Mouse (Mus musculus) layer of hippocampus, adult 8-10 months (tissue): ENCODE data around the gene Gm20683. TPM values are rescaled to one million over a fixed set of nuclear protein-coding genes. Genes with fewer than 3 reads are reported as not detected.
"Not testable (repeated sequence)": the region's sequence is repeated elsewhere in the genome, so short reads cannot be mapped to it uniquely, and the experiment has no call there.

Experiments
- DNase-seq, 2 experiments: peaks; one replicate each; pipeline ENCODE4 v3.0.0; 2022; ENCODE audit warnings: low spot score in 2 of 2
- total RNA-seq, 4 experiments: library from RNA; stranded (reverse); gene quantifications; 2 replicates each; pipeline ENCODE4 v1.2.4; 2022

Gm20683 gene
- total RNA-seq, 4 experiments from 2014 or later: 21.4 to 27.6 (median 25.7) TPM

DNA sequence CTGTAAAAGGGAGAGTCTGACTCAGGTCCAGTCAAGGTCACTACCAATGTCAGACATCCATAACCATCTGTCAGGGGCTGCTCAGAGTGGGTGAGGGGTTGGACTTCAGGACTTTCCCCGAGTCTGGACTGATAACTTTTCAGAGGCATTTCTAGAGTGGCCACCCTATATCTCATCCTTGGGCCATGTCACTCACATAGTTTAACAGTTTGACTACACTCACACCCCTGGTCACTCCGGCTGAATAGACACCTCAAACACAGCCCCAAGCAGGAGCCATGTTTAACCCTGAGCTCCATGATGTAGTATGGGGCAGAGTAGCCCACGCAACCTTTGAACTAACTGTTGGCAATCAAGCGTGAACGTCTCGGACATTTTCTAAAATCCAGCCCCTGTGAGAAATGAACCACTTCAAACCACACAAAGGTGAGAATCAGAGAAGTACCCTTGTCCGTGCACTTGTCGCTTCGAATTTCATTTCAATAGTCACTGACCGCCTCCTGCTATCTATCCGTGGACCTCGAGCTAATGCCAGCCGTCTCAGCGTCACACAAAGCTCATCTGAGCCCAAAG is 32.7 kb upstream of the Gm20683 start:
- DNase-seq: no peak

GRCm38 (mm10) chr17:25873405-25874147 is 32.0 kb upstream of the Gm20683 start:
- DNase-seq: no peak

DNA sequence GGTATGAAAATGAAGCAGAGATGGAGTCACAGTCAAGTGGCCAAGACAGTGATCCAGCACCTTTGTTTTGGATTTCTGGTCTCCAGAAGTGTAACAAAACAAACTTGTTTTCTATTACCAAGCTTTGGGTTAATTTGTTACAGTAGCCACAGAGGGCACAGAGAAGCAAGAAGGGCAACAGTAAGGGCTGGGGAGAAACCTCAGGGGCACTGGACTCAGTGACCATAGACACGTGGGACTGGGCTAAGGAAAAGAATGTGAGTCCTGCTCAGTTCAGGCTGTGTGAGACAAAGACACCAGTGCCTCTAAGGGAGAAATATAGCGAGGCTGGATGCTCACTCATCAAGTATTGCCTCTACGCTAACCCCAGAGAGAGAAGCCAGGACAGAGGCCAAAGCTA is 31.1 kb upstream of the Gm20683 start:
- DNase-seq: no peak

DNA sequence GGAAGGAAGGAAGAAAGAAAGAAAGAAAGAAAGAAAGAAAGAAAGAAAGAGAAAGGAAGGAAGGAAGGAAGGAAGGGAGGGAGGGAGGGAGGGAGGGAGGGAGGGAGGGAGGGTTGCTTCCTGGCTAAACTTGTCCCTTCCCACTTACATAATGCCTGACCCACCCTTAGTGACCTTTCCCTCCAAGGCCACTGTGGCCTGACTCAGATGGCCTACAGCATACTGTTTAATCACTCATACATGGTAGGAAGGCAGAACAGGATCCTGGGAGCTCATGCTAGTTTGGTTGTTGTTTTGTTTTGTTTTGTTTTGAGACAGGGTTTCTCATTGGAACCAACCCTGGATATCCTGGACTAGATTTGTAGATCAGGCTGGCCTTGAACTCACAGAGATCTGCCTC is 30.0 kb upstream of the Gm20683 start:
- DNase-seq: not testable (repeated sequence)

GRCm38 (mm10) chr17:25869954-25870353 is 28.4 kb upstream of the Gm20683 start:
- DNase-seq: no peak

- DNase-seq: no peak
Measured at GRCm38 (mm10) chr17:25869498-25869897, 27.9 kb upstream of the Gm20683 start.

DNA sequence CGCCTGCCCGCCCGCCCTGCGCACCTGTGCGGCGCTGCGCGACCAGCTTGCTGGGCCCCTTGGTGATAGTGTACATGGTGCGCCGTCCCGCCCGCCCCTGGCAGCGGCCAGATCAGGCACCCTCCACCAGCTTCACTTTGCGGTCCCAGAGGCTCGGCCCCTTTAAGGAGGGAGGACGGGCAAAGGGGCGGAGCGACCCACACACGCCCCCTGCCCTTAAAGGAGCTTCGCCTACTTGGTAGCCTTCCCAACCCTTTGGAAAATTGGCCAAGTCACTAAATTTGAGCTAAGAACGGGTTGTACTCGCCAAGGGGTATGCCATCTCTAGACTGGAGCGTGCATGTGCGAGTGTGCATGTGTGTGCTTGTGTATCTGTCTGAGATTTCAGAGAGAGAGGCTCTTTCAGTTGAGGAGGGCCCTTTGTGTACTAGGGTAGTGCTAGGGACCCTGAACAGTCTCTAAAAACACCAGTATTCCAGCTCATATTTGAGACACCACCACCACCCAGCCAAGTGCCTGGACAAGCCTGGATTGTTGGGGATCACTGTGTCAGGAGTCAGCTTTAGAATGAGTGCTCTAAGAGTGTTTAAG is 27.1 kb upstream of the Gm20683 start, which contains the start of gene Mcrip2:
Gene Mcrip2 (minus strand): TSS at position 164 of the 591 bp plus-strand sequence.
- peak; percentile 72 to 78 for DNase-seq

- DNase-seq: no peak
Measured at GRCm38 (mm10) chr17:25867836-25868600, 26.5 kb upstream of the Gm20683 start.

- DNase-seq: no peak
Measured at GRCm38 (mm10) chr17:25867509-25867835, 25.9 kb upstream of the Gm20683 start.

- DNase-seq: no peak
Measured at GRCm38 (mm10) chr17:25866172-25866571, 24.6 kb upstream of the Gm20683 start.

- DNase-seq: no peak
Measured at GRCm38 (mm10) chr17:25865288-25865687, 23.7 kb upstream of the Gm20683 start.

- DNase-seq: no peak
Measured at GRCm38 (mm10) chr17:25864311-25864710, 22.7 kb upstream of the Gm20683 start.

DNA sequence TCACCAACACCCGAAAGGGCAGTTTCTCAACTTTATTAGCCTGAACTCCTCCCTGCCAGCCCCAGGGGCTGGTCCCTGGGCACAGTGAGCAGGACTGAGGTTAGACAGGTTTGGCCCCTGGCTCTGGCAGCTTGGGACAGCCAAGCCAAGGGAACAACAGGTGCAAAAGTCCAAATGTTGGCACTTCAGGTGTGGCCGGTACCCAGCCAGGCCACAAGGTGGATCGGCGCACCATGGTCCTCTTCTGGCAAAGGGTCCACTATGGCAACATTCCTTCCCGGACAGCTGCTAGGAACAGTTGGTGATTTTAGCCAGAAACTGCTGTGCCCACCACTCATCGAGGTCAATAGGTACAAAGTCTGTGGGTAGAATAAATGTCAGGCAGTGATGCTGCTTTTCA is 22.1 kb upstream of the Gm20683 start:
- DNase-seq: no peak

- DNase-seq: no peak
Measured at GRCm38 (mm10) chr17:25861704-25862612, 20.4 kb upstream of the Gm20683 start.

GRCm38 (mm10) chr17:25860832-25861703 is 19.5 kb upstream of the Gm20683 start, which contains the start of gene Wdr90:
TSS of gene Wdr90 (minus strand) at chr17:25861501.
- DNase-seq: peak; percentile 91 to 94

DNA sequence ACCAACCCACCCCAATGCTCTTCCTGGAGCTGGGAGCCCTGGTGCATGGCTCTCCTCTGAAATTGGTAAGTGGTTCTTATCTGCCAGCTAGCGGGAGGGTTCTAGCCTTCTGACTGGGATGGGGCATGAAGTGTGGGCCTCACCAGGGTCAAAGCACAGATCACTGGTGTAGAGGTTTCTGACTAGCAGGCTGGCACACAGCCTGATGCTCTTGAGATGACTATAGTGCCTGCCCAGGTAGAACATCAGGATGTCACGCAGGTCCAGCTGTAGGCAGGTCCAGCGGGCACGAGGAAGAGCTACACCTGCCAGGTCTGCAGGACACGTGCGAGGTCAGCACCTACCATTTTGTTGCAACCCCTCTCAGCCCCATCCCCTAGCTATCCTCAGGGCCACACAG is 18.7 kb upstream of the Gm20683 start:
- DNase-seq: no peak

DNA sequence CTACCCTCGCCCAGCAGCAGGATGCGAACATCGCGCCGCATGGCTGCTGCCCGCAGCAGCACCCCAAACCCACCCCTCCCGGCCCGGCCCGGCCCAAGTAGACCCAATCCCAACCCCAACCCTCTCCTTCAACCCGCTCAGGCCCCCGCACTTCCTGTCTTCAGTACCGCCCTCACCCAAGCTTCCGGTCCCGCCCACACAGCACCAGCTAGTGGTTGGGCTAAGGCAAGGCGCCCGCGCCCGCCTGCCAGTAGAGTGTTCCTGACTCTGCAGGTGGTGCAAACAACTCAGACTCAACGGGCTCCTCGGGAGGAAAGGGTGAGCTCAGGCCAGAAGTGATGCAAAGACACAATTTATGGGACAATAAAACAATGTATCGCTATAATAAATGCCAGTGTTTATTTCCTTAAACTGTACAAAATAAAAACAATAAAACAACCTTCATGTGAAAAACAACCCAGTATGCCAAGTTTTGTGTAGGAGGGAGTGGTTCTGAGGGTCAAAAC is 2.9 kb upstream of the Gm20683 start, which contains the start of gene Rhot2:
Gene Rhot2 (minus strand): TSS at position 456 of the 506 bp plus-strand sequence.
- DNase-seq: peak; percentile 92 to 94

DNA sequence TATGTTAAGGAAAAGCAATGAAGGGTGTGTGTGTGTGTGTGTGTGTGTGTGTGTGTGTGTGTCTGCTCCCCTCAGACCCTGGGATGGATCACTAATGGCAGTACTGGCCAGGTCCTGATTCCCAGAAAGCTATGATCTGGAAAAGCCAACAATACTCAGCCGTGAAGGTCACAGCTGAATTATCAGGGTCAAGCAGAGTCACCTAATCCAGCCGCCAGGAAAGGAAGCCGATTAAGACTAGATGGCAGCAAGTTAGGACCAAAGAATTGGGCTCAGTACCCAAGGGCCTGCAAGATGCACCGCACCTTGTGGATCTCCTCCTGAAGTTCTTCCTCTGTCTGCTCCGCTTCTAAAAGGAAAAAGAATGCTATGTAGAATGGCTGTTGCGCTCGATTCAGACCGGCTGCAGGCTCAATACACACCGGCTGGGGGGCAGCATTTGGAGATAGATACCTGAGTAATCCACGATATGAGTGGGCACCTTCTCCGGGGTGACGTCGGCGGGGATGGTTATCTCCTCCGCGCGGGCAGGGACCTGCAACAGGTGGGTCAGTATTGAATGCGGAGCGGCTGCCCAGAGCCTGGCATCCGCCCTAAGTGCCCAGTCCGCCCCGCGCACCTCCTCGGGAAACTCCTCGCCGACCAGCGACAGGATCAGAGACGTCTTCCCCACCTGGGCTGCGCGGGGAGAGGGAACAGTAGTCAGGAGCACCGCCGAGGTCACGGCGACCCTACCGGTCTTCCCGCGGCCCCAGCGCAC is 2.3 kb upstream of the Gm20683 start:
- no peak for DNase-seq

DNA sequence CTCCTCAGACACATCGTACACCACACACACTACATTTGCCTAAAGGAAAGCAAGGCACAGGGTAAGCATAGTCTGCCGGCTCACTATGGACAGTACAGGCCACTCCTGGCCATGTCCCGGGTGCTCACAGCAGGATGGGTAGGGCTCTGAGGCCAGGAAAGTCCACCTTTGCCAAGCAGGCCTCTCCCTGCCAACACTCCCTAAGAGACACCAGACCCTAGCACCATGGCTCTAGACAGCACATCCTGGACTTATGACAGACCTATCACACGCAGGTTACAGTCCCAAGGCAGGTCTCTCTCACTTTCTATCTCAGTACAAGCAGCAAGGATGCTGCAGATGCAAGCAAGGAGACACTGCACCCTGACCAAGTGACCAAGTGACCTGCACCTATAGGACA is 1.6 kb upstream of the Gm20683 start:
- DNase-seq: no peak
